Mouse (Mus musculus) embryonic facial prominence, embryonic 14.5 days (tissue): ENCODE results near the gene Dnaic1. TPM values are rescaled to one million over a fixed set of nuclear protein-coding genes. Genes with fewer than 3 reads are reported as not detected.

Experiments used
- ATAC-seq: fragments of 200-750 bp; cut with Nextera tagmentation; 2 replicates; pipeline ENCODE4 v1.8.0; 2017; ENCODE audit warnings: low read depth, moderate number of reproducible peaks, moderate TSS enrichment
- DNase-seq: peaks from one replicate; pipeline ENCODE4 v3.0.0-alpha.2; 2015; ENCODE audit warnings: low spot score
- H3K27ac ChIP-seq: fragments of 300-500 bp; sonication (generic); replicated peaks from 2 replicates; pipeline ENCODE4 v1.5.1; 2014; ENCODE audit warnings: low read depth, mild to moderate bottlenecking, low read length, moderate library complexity
- H3K27me3 ChIP-seq: fragments of 300-500 bp; sonication (generic); replicated peaks from 2 replicates; pipeline ENCODE4 v1.6.1; 2014; ENCODE audit warnings: low read length; ENCODE audit not compliant: control insufficient read depth, insufficient read depth
- H3K36me3 ChIP-seq: fragments of 300-500 bp; sonication (generic); 2 replicates; pipeline ENCODE4 v1.6.1; 2014; ENCODE audit warnings: low read length, mixed read lengths; ENCODE audit not compliant: control insufficient read depth, insufficient read depth
- H3K4me1 ChIP-seq: fragments of 300-500 bp; sonication (generic); 2 replicates; pipeline ENCODE4 v1.6.1; 2014; ENCODE audit warnings: antibody characterized with exemption, low read length; ENCODE audit not compliant: control insufficient read depth, insufficient read depth
- H3K4me2 ChIP-seq: fragments of 300-500 bp; sonication (generic); 2 replicates; pipeline ENCODE4 v1.6.1; 2014; ENCODE audit warnings: low read depth, mild to moderate bottlenecking, low read length, moderate library complexity, mixed read lengths
- H3K4me3 ChIP-seq: fragments of 300-500 bp; sonication (generic); 2 replicates; pipeline ENCODE4 v1.5.1; 2014; ENCODE audit warnings: low read depth, mild to moderate bottlenecking, low read length
- H3K9ac ChIP-seq: fragments of 300-500 bp; sonication (generic); 2 replicates; pipeline ENCODE4 v1.6.1; 2014; ENCODE audit warnings: low read depth, mild to moderate bottlenecking, low read length, moderate library complexity, mixed read lengths
- H3K9me3 ChIP-seq: fragments of 300-500 bp; sonication (generic); 2 replicates; pipeline ENCODE4 v1.6.1; 2016; ENCODE audit warnings: low read length; ENCODE audit not compliant: control insufficient read depth
- WGBS: fragments of 180-500 bp; shearing (Covaris S2); extraction: QIAGEN DNeasy Blood & Tissue Kit; methylation state at CpG from one replicate; pipeline ENCODE4 v1.1.7; 2014; 5-methylcytosine and 5-hydroxymethylcytosine counted together
- polyA plus RNA-seq: library from polyadenylated mRNA; unstranded; fragments of >200 nt; fragmentation: Nextera tagmentation; extraction: Ambion mirVana; gene quantifications from 2 replicates; pipeline ENCODE4 v1.2.1, GENCODE M21; 2014

The Dnaic1 gene
- polyA plus RNA-seq, 1 experiment from 2014 or later, result 3.7 TPM

GRCm38 (mm10) chr4:41614156-41614555 lies 44.6 kb downstream of the Dnaic1 start:
- H3K9ac ChIP-seq, result no peak overlapping the region
- no peaks in the 10 kb centered on the region for H3K36me3 ChIP-seq
- no peaks in the 10 kb centered on the region for H3K9me3 ChIP-seq
- no peak overlapping the region for H3K4me2 ChIP-seq
- H3K4me3 ChIP-seq, result no peak overlapping the region
- H3K27ac ChIP-seq, result no peak overlapping the region
- H3K27me3 ChIP-seq, result no peaks in the 10 kb centered on the region
- peak; percentile 82 for DNase-seq
- ATAC-seq, result no peak
- H3K4me1 ChIP-seq, result no peaks in the 10 kb centered on the region
- 7% methylated on average over 7 of the region's 7 CpGs for whole genome bisulfite sequencing

- WGBS, result 52% methylated on average over 9 of the region's 9 CpGs
- no peaks in the 10 kb centered on the region for H3K27me3 ChIP-seq
- ATAC-seq, result peak; percentile 78
- H3K9ac ChIP-seq, result no peak overlapping the region
- H3K9me3 ChIP-seq, result no peaks in the 10 kb centered on the region
- peak; percentile 70 for DNase-seq
- H3K27ac ChIP-seq, result no peak overlapping the region
- no peaks in the 10 kb centered on the region; the same call in 1 of the 2 replicates for H3K4me1 ChIP-seq
- no peak overlapping the region for H3K4me3 ChIP-seq
- H3K4me2 ChIP-seq, result no peak overlapping the region
- no peaks in the 10 kb centered on the region for H3K36me3 ChIP-seq
Observed at GRCm38 (mm10) chr4:41615661-41616599, 46.4 kb downstream of the Dnaic1 start.

- H3K27me3 ChIP-seq, result no peaks in the 10 kb centered on the region
Observed at GRCm38 (mm10) chr4:41618916-41619746, 49.6 kb downstream of the Dnaic1 start.

GRCm38 (mm10) chr4:41622071-41622470 lies 52.5 kb downstream of the Dnaic1 start:
- DNase-seq, result no peak
- Histone ChIP-seq H3K4me3 (no peak overlapping the region), H3K9ac (no peak overlapping the region), H3K36me3 (no peaks in the 10 kb centered on the region), H3K27ac (no peak overlapping the region), H3K4me1 (no peaks in the 10 kb centered on the region; the same call in 1 of the 2 replicates), H3K4me2 (no peak overlapping the region), H3K27me3 (no peaks in the 10 kb centered on the region), H3K9me3 (no peaks in the 10 kb centered on the region)
- 86% methylated on average over 14 of the region's 14 CpGs for WGBS
- ATAC-seq, result no peak

More at GRCm38 (mm10) chr4:41618916-41619746, 49.6 kb downstream of the Dnaic1 start:
- Histone ChIP-seq H3K4me1 (no peaks in the 10 kb centered on the region; the same call in 1 of the 2 replicates), H3K27ac (no peak overlapping the region), H3K4me2 (no peak overlapping the region), H3K36me3 (no peaks in the 10 kb centered on the region), H3K4me3 (no peak overlapping the region), H3K9ac (no peak overlapping the region), H3K9me3 (no peaks in the 10 kb centered on the region)
- DNase-seq (no peak), ATAC-seq (peak; percentile 31; the same call in 1 of the 2 replicates)
- 39% methylated on average over 12 of the region's 12 CpGs for WGBS

- Histone ChIP-seq H3K27me3 (no peaks in the 10 kb centered on the region), H3K4me2 (peak overlapping the region; percentile 25; the same call in 1 of the 2 replicates), H3K9me3 (no peaks in the 10 kb centered on the region), H3K9ac (no peak overlapping the region), H3K4me1 (peaks cover 55% of the 10 kb centered on the region), H3K36me3 (no peaks in the 10 kb centered on the region), H3K27ac (peak overlapping the region; percentile 83), H3K4me3 (no peak overlapping the region)
- peak; percentile 82 for ATAC-seq
- WGBS, result 5% methylated on average over 8 of the region's 8 CpGs
- peak; percentile 87 for DNase-seq
Observed at GRCm38 (mm10) chr4:41628202-41628927, 58.8 kb downstream of the Dnaic1 start.

GRCm38 (mm10) chr4:41630196-41630595 lies 60.6 kb downstream of the Dnaic1 start:
- Histone ChIP-seq H3K27me3 (no peaks in the 10 kb centered on the region), H3K36me3 (no peaks in the 10 kb centered on the region), H3K27ac (no peak overlapping the region), H3K4me2 (no peak overlapping the region), H3K4me1 (peaks cover 55% of the 10 kb centered on the region), H3K4me3 (no peak overlapping the region), H3K9me3 (no peaks in the 10 kb centered on the region), H3K9ac (no peak overlapping the region)
- DNase-seq (no peak), ATAC-seq (no peak)
- WGBS, result 37% methylated on average over 6 of the region's 6 CpGs

- WGBS, result 6% methylated on average over 11 of the region's 11 CpGs
- no peak overlapping the region for H3K4me3 ChIP-seq
- ATAC-seq (peak; percentile 26; the same call in 1 of the 2 replicates), DNase-seq (peak; percentile 77)
- H3K36me3 ChIP-seq, result no peaks in the 10 kb centered on the region
- H3K9me3 ChIP-seq, result no peaks in the 10 kb centered on the region
- no peaks in the 10 kb centered on the region for H3K27me3 ChIP-seq
- peak overlapping the region; percentile 16; the same call in 1 of the 2 replicates for H3K4me2 ChIP-seq
- H3K27ac ChIP-seq, result peak overlapping the region; percentile 46; the same call in 1 of the 2 replicates
- H3K4me1 ChIP-seq, result peaks cover 63% of the 10 kb centered on the region
- H3K9ac ChIP-seq, result no peak overlapping the region
Observed at GRCm38 (mm10) chr4:41631390-41631789, 61.8 kb downstream of the Dnaic1 start.

GRCm38 (mm10) chr4:41633001-41633400 lies 63.4 kb downstream of the Dnaic1 start:
- Histone ChIP-seq H3K36me3 (no peaks in the 10 kb centered on the region), H3K4me2 (no peak overlapping the region), H3K27me3 (no peaks in the 10 kb centered on the region), H3K9me3 (no peaks in the 10 kb centered on the region), H3K4me3 (no peak overlapping the region), H3K9ac (no peak overlapping the region), H3K4me1 (peaks cover 64% of the 10 kb centered on the region), H3K27ac (no peak overlapping the region)
- ATAC-seq (no peak), DNase-seq (no peak)
- WGBS, result 47% methylated on average over 9 of the region's 9 CpGs
